Mouse (Mus musculus) stomach, embryonic 16.5 days (tissue): ENCODE results near the gene Szrd1. TPM values are rescaled to one million over a fixed set of nuclear protein-coding genes. Genes with fewer than 3 reads are reported as not detected.
A peak's percentile ranks its signal among the peaks of the same experiment; 100 is the strongest.

Experiments used
- ATAC-seq: fragments of 200-750 bp; cut with Nextera tagmentation; 2 replicates; pipeline ENCODE4 v1.8.0; 2017; ENCODE audit warnings: moderate number of reproducible peaks, moderate TSS enrichment; ENCODE audit not compliant: insufficient read depth, low FRiP score
- H3K27ac ChIP-seq: fragments of 300-500 bp; sonication (generic); 2 replicates; pipeline ENCODE4 v1.5.1; 2014; ENCODE audit warnings: low read length
- H3K27me3 ChIP-seq: fragments of 300-500 bp; sonication (generic); 2 replicates; pipeline ENCODE4 v1.6.1; 2014; ENCODE audit warnings: low read length, control low read depth, mixed read lengths; ENCODE audit not compliant: control insufficient read depth, insufficient read depth
- H3K36me3 ChIP-seq: fragments of 300-500 bp; sonication (generic); 2 replicates; pipeline ENCODE4 v1.6.1; 2014; ENCODE audit warnings: low read length; ENCODE audit not compliant: control insufficient read depth, insufficient read depth
- H3K4me1 ChIP-seq: fragments of 300-500 bp; sonication (generic); 2 replicates; pipeline ENCODE4 v1.6.1; 2014; ENCODE audit warnings: low read length, control low read depth, mixed read lengths; ENCODE audit not compliant: control insufficient read depth, insufficient read depth
- H3K4me2 ChIP-seq: fragments of 300-500 bp; sonication (generic); 2 replicates; pipeline ENCODE4 v1.6.1; 2014; ENCODE audit warnings: low read depth, low read length, mixed read lengths
- H3K4me3 ChIP-seq: fragments of 300-500 bp; sonication (generic); replicated peaks from 2 replicates; pipeline ENCODE4 v1.5.1; 2014; ENCODE audit warnings: mild to moderate bottlenecking, low read length
- H3K9ac ChIP-seq: fragments of 300-500 bp; sonication (generic); 2 replicates; pipeline ENCODE4 v1.6.1; 2014; ENCODE audit warnings: low read length
- H3K9me3 ChIP-seq: fragments of 300-500 bp; sonication (generic); replicated peaks from 2 replicates; pipeline ENCODE4 v1.6.1; 2016; ENCODE audit warnings: low read length, control low read depth; ENCODE audit not compliant: control insufficient read depth
- WGBS: fragments of 180-500 bp; shearing (Covaris S2); extraction: QIAGEN DNeasy Blood & Tissue Kit; methylation state at CpG from one replicate; pipeline ENCODE4 v1.1.7; 2014; 5-methylcytosine and 5-hydroxymethylcytosine counted together
- polyA plus RNA-seq: library from polyadenylated mRNA; unstranded; fragments of >200 nt; fragmentation: Nextera tagmentation; extraction: Ambion mirVana; gene quantifications from 2 replicates; pipeline ENCODE4 v1.2.1, GENCODE M21; 2015

Szrd1 gene
- polyA plus RNA-seq, 1 experiment from 2014 or later, result 51.6 TPM

DNA sequence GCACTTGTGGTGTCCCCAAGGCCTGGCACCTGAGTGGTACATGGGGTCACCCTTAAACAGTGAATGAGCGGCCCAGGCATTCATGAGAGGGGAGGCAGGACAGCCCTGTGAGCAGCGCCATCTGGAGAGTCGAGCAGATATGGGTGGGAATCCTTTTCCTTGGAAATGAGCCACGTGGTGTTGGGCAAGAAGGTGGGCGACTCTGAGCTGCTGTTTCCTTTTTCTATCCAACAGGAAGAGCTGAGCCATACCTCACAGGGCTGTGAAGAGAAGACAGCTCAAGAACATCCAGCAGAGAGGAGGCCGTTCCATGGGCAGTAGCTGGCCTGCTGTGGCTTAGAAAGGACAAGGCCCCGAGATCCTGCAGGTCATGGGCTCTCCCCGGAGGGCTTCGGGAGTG lies 50.9 kb downstream of the Szrd1 start:
- H3K9me3 ChIP-seq, result no peaks in the 10 kb centered on the region
- 58% methylated on average over 9 of the region's 9 CpGs for WGBS
- H3K4me1 ChIP-seq, result no peaks in the 10 kb centered on the region
- ATAC-seq, result no peak
- H3K27ac ChIP-seq, result no peak overlapping the region
- H3K27me3 ChIP-seq, result no peaks in the 10 kb centered on the region
- H3K9ac ChIP-seq, result no peak overlapping the region
- H3K4me3 ChIP-seq, result no peak overlapping the region
- no peak overlapping the region for H3K4me2 ChIP-seq
- no peaks in the 10 kb centered on the region for H3K36me3 ChIP-seq

DNA sequence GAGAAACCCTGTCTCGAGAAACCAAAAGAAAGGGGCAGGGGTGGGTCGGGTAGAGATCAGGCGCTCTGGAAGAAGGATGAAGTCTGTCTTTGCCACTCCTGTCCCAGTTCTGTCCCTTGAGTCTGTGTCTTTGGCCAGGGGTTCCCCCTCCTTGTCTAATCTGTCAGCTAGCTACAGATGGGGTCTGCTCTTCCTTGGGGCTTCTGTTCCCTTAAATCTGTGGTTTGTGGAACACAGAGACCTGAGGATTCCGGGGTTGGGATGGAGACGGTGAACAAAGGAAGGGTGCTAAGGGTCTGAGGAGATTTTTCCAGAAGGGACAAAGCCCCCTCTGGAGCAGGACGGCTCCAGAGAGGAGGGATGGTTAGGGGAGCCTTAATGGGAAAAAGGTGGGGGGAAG lies 51.5 kb downstream of the Szrd1 start, which contains the start of gene Spata21:
Spata21 (plus strand) TSS at position 301 of the 400 bp plus-strand sequence.
- H3K4me2 ChIP-seq, result no peak within 1 kb of the TSS
- no peak within 1 kb of the TSS for H3K4me3 ChIP-seq
- no peaks in the 10 kb centered on the region for H3K27me3 ChIP-seq
- 78% methylated on average over 6 of the region's 6 CpGs for WGBS
- no peak within 1 kb of the TSS for H3K9ac ChIP-seq
- no peaks in the 10 kb centered on the region for H3K9me3 ChIP-seq
- no peak within 1 kb of the TSS for H3K27ac ChIP-seq
- no peaks in the 10 kb centered on the region for H3K36me3 ChIP-seq
- no peaks in the 10 kb centered on the region for H3K4me1 ChIP-seq
- ATAC-seq, result no peak

DNA sequence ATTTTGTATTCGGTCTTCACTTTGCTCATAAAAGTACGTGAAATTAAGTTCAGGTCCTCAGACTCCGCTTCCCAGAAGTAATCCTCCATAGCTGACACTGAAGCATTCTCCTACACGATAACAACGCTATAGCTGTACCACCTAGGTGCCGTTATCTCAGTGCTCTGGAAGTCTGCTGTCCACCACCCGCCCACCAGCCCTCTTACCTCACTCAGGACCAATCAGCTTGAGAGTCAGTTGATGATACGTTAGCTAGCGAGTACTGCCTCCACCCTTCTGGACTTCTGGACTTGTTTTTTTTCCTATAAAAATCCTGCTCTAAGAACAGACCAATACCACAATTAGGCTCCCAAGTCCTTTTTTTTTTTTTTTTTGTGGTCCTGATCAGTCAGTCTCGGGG lies 52.7 kb downstream of the Szrd1 start:
- no peak overlapping the region for H3K9ac ChIP-seq
- no peaks in the 10 kb centered on the region for H3K9me3 ChIP-seq
- no peak overlapping the region for H3K4me2 ChIP-seq
- H3K36me3 ChIP-seq, result no peaks in the 10 kb centered on the region
- no peak overlapping the region for H3K4me3 ChIP-seq
- H3K4me1 ChIP-seq, result no peaks in the 10 kb centered on the region
- no peak for ATAC-seq
- 65% methylated on average over 10 of the region's 10 CpGs for WGBS
- no peak overlapping the region for H3K27ac ChIP-seq
- H3K27me3 ChIP-seq, result no peaks in the 10 kb centered on the region

DNA sequence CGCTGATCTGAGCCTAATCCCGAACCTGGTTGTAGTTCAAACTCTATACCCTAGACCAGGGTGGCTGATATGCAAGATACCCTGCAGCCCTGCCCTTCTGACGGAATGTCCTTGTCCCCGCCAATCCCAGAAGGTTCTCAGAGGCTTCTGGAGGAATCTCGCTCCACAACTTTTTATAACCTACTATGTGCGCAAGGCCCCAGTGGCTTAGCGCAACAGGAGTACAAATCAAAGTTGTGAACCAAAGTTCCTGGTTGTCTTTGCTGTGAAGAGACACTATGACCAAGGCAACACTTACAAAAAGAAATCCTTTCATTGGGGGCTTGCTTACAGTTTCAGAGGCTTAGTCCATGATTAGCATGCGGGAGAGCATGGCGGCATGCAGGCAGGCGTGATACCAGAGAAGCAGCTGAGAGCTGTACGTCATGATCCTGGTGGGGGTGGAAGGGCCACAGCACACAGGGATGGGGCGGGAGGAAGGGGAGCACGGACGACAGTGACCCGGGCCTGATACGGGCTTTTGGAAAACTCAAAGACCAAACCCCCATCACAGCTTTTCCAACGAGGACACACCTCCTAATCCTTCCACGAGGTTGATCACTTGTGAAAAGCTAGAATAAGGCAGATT lies 61.0 kb downstream of the Szrd1 start:
- Histone ChIP-seq H3K9ac (no peak overlapping the region), H3K27me3 (no peaks in the 10 kb centered on the region), H3K36me3 (no peaks in the 10 kb centered on the region), H3K27ac (no peak overlapping the region), H3K4me3 (no peak overlapping the region), H3K4me1 (peaks cover 14% of the 10 kb centered on the region), H3K4me2 (no peak overlapping the region), H3K9me3 (no peaks in the 10 kb centered on the region)
- 73% methylated on average over 18 of the region's 18 CpGs for WGBS
- no peak for ATAC-seq

DNA sequence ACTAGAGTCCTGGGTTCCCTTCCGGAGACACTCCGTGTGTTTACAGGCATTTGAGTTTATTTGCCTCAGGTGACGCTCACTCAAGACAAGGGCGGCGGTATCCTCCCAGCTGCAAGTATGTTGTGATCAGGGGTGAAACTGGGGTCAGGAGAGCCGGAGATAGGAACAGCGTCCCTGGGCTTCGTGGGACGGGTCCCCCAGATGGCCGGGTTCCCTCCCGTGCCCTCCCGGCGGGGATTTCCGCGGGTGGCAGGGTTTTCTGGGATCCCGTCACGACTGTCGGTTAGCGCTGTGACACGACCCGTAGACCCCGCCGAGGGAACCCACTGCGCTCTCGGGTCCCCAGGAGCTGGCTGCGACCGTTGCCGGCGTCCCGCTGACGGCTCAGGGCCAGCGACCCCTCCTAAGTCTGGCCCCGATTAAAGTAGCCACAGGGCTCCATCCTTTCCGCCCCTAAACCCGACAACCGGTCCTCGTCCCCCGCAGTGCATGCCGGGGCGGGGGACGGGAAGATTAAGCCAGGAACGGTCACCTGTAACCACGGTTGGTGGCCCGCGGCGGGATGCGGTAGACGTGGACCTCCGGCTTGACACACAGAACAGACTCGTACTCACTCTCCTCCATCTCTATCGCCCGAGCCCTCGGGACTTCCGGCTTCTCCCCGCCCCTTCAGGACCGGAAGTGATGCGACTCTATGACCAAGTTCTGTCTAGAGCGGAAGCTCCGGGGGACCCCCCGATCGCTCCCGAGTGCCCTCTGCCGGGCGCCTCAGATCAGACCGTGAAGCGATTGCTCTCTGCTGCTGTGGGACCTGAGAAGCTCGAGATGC lies 61.7 kb downstream of the Szrd1 start, which contains the start of gene Necap2:
Necap2 (minus strand) TSS at position 677 of the 829 bp plus-strand sequence.
- Histone ChIP-seq H3K9ac (peak within 1 kb of the TSS; percentile 91), H3K9me3 (no peaks in the 10 kb centered on the region), H3K4me3 (peak within 1 kb of the TSS; percentile 95), H3K27me3 (no peaks in the 10 kb centered on the region), H3K27ac (peak within 1 kb of the TSS; percentile 57; the same call in 1 of the 2 replicates), H3K4me2 (peak within 1 kb of the TSS; percentile 92), H3K36me3 (no peaks in the 10 kb centered on the region), H3K4me1 (peaks cover 14% of the 10 kb centered on the region)
- under 1% methylated on average over 67 of the region's 67 CpGs for WGBS
- peak; percentile 95 for ATAC-seq

DNA sequence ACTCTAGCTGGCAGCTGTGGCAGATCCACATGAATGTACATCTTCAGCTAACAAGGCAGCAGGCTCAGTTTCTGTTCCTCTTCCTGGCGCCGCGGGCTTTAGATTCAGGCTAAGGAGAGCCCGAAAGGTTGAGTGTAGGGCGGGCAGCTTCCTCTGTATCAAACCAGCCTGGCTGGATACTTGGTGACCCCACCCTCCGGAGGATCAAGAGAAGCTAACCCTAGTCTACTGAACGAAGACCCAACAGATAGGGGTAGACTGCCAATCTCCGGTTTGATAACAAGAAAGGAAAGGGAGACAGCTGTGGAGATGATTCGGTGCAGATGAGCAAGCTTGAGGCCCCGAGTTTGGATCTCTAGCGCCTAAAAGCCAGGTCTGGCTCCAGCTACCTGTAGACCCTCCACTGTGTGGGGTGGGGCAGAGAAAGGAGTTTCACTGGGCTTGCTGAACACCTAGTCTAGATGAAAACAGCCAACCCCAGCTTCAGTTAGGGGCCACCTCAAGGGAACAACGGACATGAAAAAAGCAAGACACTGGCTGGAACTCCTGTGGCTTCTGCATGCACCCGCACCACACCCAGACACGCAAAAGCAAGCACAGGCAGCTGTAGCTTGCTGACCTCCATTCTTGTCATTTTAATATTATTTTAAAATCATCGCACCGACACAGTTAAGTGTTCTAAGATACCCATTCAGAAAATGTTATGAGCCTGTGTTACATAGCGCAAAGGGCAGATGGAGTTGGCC lies 62.6 kb downstream of the Szrd1 start:
- peak overlapping the region; percentile 92 for H3K4me2 ChIP-seq
- H3K4me1 ChIP-seq, result peaks cover 14% of the 10 kb centered on the region
- ATAC-seq, result no peak
- peak overlapping the region; percentile 91 for H3K9ac ChIP-seq
- WGBS, result 63% methylated on average over 17 of the region's 17 CpGs
- no peaks in the 10 kb centered on the region for H3K27me3 ChIP-seq
- peak overlapping the region; percentile 95 for H3K4me3 ChIP-seq
- H3K36me3 ChIP-seq, result no peaks in the 10 kb centered on the region
- H3K9me3 ChIP-seq, result no peaks in the 10 kb centered on the region
- peak overlapping the region; percentile 57; the same call in 1 of the 2 replicates for H3K27ac ChIP-seq

DNA sequence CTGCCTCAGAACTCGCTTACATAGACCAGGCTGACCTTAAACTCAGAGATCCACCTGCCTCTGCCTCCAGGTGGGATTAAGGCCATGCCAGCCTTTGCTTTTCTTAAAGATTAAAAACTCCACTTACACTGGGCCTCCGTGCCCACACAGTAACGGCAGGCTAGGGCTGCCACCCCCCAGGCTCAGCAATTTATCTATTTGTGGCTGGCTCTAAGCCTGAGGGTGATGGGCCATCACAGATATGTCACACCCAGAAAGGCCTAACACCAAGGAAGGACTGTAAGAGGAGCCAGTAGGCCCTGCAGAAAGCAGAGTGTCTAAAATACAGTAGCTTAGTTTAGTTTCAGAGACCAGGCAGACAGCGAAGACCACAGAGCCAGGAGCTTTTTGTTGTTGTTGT lies 65.5 kb downstream of the Szrd1 start:
- WGBS, result 92% methylated on average over 4 of the region's 4 CpGs
- H3K27ac ChIP-seq, result no peak overlapping the region
- H3K9ac ChIP-seq, result 0 out of 2 replicates have a peak overlapping the region, but pooled peaks have one; percentile 1
- no peak for ATAC-seq
- no peak overlapping the region for H3K4me2 ChIP-seq
- peaks cover 14% of the 10 kb centered on the region for H3K4me1 ChIP-seq
- no peaks in the 10 kb centered on the region for H3K36me3 ChIP-seq
- H3K27me3 ChIP-seq, result no peaks in the 10 kb centered on the region
- H3K4me3 ChIP-seq, result no peak overlapping the region
- no peaks in the 10 kb centered on the region for H3K9me3 ChIP-seq

DNA sequence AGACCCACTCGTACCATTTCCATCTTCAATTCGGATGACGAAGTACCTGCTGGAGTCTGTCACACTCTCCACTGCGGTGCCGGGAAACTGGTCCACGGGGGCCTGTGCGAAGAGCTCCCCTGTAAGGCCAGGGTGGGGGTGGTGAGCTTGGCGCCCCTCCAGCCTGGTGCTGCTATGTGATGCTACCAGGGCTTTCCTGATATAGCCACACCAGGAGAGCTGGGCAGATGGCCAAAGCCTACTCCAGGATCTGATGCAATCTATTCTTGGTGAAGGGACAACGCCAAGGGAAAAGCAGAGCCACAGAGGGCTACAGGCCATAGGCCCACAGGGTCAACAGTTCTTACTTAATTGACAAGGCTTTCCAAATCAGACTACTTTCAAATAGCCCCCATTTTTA lies 65.9 kb downstream of the Szrd1 start:
- no peaks in the 10 kb centered on the region for H3K27me3 ChIP-seq
- H3K9me3 ChIP-seq, result no peaks in the 10 kb centered on the region
- H3K36me3 ChIP-seq, result no peaks in the 10 kb centered on the region
- 0 out of 2 replicates have a peak overlapping the region, but pooled peaks have one; percentile 1 for H3K9ac ChIP-seq
- no peak overlapping the region for H3K4me3 ChIP-seq
- no peak for ATAC-seq
- 82% methylated on average over 9 of the region's 9 CpGs for WGBS
- H3K27ac ChIP-seq, result no peak overlapping the region
- no peak overlapping the region for H3K4me2 ChIP-seq
- H3K4me1 ChIP-seq, result peaks cover 14% of the 10 kb centered on the region
